Mouse (Mus musculus) testis, adult 2 months (tissue): ENCODE measurements around the gene Dnah12.

Experiments
- CTCF ChIP-seq: fragments of 200-500 bp; IDR thresholded peaks from 2 replicates; pipeline ENCODE4 v1.5.1; 2012; ENCODE audit warnings: low read depth, mild to moderate bottlenecking, inconsistent platforms, low read length, moderate library complexity; ENCODE audit not compliant: control insufficient read depth, insufficient read depth, insufficient replicate concordance
- POLR2A ChIP-seq: fragments of 200-500 bp; IDR thresholded peaks from 2 replicates; pipeline ENCODE4 v1.6.1; 2012; ENCODE audit warnings: low read depth, mild to moderate bottlenecking, inconsistent platforms, low read length, moderate library complexity; ENCODE audit not compliant: control insufficient read depth

- TF ChIP-seq POLR2A (no peak), CTCF (no peak)
These were observed 218.8 kb downstream of the Dnah12 start for GRCm38 (mm10) chr14:26911826-26912225.
